Mouse (Mus musculus) forelimb bud, embryonic 11.5 days (tissue): ENCODE measurements at regions not wholly inside any gene's neighbourhood (a gene's known extent, or its start where the extent isn't known, plus 50 kb on each side); places are given as distances from the start of the nearest gene placed in this dataset.

Source experiments
- DNase-seq: peaks from one replicate; pipeline ENCODE4 v3.0.0-alpha.2; 2012; ENCODE audit warnings: low read depth, low spot score

DNA sequence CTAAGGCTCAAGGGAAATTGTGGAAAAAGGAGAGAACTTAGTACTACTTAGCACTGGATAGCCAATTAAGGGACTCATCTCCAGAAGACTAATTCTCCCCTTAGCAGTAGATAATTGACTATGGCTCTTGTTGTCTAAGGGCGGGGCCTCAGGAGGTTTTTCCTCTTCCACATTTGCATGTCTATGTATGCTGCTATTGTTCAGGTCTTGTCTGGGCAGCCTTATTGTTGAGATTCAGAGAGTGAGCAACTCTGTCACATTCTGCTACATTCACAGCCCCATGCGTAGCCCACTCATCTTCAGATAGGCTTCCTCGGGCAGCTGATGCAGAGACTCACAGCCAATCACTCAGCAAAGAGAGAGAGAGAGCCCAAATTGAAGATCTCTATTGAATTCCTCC lies 339.9 kb downstream of the Gpam start:
- DNase-seq: no peak

DNA sequence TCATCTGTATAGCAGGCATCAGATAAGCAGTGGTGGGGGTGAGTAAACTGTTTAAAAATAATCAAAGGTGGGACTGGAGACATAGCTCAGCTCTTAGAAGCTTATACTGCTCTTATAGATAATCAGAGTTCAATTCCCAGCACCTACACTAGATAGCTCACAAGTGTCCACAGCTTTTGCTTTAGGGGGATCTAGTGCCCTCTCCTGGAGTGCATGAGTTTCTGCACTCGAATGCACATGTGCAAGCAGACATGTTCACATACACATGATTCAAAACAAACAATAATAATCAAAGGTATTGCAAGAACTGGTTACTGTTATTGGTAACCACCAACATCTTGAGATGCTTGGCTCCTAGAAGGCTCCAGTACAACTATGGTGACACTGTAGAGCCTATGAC lies 343.3 kb downstream of the Gpam start:
- no peak for DNase-seq

DNA sequence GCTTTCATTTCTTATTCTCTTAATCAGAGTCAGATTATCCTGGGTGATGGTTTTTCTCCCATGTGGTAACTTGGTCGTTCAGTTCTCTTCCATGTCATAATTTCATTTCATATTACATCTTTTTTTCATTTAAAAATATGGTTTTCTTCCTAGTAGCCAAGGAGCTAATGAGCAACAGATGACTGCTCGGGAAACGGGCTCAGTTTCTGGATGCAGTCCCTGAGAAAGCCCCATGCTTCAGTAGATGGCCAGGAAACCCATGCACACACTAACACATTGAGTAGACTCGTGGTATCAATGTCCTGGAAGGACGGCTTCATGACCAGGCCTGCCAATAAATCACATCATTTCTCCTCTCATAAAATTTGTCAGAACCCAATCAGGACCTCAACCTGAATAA lies 369.3 kb downstream of the Gpam start:
- DNase-seq: peak; percentile 30

DNA sequence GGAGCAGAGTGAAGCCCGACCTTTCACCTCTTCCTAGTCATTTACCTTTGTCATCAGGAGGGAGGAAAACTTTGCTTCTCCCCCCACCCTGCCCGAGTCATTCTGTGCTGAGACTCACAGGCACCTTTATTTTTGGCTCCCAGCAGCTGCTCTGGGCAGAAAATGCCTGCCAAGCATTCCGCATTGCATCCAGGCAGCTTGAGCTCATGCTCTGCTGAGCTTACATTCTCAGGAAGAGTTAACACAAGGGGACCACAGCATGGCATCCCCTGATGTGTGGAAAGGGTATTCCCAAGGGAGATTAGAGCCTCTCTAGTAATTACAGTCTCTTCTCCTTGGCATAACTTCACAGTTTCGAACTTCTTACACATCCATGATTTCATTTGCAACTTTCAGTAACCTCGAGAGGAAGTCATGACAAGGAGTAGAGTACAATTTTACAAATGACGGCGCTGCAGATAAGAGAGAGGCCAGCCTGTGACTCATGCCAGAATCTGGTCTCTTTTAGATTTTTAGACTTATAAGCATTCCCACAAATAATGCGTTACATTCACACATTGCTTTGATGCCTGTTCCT lies 370.3 kb downstream of the Gpam start:
- DNase-seq: no peak

DNA sequence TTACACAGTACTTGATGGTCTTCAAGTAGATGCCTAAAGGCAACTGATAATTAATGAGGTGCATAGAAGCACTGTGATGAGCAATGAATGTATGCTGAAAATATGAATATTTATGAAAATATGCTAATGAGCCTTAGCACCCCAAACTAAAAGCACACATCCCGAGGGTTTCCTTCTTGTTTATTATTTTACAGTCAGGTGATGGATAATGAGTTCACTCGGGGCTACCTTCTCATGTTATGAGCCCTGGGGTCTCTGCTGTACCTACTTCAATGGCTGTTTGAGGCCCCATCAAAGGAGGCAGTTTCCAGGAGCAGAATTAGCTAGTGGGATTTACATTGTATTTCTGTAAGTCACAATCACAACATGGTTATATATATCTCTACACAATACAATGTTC lies 371.6 kb downstream of the Gpam start:
- DNase-seq: no peak

DNA sequence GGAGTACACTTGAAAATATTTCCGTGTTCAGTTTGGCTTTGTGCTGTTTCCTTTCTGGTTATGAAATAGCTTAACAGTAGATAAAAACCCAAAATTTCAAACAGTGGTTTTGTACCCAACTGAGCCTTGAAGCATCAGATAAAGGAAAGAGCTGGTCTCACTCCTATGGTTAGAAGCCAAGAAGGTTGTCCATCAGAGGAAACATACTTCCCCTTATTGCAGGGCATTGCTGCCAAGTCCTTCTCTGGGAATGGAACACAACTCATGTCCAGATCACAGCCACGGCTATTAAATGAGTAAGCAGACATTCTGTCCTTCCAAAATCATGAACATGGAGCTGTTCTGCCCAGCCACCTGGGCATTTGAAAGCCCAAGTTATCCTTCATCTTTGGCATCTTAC lies 393.1 kb downstream of the Gpam start:
- DNase-seq: no peak

DNA sequence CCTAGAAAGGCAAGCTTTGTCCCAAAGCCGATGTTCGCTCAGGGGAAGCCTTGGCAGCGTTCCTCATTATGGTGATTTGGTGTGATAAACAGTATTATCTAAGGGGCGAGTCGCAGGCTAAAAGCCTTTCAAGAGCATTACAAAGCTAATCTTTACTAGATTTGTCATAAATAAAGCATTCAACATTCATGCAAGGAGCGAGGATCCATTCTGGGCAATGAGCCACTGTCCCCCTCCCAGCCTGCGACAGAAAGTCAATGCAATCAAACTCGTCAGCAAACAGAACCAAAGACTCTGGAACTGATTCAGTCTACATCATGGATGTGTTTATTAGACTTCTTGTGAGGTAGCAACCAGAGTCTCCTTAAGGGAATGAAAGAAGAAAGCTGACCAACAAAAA lies 395.3 kb downstream of the Gpam start:
- no peak for DNase-seq

DNA sequence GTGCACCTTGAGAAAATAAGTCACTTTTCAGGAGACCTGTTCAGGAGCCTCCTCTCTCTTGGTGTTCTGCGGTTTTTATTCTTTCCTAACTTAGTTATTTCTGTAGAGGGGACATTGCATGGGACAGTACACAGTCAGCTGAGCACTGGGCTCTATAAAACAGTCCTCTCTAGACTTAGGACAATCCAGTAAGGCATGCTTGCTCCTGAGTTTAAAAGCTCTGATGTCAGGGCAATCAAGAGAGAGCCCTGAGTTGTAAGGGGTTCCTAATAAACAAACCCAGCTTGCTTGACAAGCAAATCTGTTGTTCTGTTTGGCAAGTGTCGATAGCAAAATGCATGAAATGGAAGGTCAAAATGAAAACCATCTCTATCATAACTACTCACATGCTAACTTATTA lies 395.7 kb downstream of the Gpam start:
- DNase-seq: no peak

DNA sequence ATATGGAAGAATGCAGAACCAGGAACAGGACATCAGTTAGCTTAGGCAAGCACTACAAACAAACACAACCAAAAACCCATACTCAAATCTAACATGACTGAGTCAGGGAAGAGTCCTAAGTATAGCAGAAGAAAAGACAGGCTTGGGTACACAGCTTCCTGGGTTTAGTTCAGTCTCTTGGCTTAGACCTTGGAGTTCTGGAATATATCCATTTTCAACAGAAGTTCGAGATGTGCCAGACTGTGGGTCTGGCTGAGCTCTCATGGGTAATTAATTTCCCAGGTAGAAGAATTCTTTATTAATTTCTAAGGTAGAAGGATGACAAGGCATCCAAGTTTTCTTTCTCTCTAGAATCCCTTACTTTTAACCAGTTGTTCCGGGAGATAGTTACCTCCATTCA lies 396.2 kb downstream of the Gpam start:
- no peak for DNase-seq

DNA sequence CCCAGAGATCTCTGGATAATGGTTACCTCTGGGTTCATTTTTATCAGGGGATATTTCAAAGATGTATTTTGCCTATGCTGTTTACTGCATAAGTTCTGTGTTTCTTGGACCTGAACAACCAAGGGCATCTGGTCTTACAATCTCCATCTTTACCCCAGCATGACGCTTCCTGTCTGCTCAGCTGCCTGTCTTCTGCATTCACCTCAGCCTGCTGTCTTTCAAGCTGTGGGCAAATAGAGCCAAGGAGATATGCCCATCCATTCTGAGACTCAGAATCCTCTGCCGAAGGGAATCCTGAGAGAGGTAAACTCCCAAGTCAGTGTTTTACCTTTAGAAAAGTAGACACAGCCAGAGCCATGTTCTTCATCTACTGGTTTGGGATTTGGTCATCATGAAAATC lies 396.7 kb downstream of the Gpam start:
- no peak for DNase-seq

DNA sequence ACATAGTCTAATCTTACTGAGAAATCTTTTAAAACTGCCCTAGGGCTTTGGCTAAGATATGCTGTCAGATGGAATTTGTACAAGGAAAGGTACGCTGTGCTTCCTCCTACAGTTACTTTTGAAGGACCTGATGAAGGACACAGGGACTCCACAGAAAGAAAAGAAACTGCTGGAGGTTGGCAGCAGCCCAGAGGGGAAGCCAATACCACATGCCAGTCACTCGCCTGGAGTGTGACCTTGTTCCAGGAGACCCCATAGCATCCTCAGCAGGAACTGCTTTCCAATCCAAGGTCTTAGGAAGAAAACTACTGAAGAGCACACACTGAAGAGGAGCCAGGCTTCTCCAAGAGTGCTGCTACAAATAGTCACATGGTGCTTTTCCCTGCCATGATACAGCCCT lies 404.9 kb downstream of the Gpam start:
- DNase-seq: no peak

DNA sequence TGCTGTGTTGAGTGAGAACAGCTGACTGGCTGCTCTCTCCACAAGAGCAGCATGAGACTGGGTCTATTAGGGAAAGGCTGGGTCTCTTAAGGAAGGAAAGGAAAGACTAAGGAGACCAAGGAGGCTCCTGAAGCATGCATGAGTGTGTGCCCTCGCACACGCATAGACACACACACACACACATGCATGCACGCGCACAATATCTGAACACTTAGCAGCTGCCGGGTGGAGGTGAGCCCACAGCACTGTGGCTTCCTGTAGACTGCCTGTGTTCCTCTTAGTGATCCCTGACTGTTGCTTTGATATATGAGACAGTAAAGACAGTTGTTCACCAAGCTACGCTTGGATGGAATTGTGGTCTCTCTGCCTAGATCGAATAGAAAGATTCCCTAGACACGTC lies 429.6 kb downstream of the Gpam start:
- no peak for DNase-seq

DNA sequence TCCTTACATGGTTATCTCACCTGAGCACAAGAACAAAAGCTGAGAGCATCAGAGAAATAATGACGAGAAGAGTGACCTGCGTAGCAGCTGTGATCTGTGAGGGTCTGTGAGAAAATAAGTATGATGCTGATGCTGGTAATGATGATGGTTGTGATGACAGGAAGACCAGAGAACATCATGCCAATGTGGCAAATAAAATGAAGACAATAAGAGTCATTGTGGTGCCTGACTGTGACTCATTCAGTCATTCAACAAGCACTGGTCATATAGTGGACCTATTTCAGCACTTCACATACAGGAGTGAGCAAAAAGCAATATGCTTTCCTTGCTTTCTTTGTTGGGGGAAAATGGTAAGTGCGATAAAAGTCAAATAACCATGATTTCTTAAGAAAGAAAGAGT lies 433.3 kb downstream of the Gpam start:
- no peak for DNase-seq

DNA sequence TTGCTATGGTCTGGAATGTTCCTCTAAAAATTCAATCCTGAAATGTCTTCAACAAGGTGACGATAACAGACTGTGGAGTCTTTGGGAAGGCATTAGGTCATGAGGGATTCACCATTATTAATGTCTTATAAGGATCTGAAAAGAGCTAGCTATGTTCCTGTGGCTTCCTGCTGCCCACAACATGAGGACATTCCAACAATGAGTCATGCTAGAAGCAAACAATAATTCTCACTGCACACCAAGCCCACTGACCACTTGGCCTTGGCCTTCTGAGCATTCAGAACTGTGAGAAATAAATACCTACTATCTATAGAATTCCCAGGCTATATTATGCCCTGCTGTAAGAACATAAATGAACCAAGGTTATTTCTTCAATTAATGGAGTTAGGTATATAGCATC lies 433.9 kb downstream of the Gpam start:
- no peak for DNase-seq

DNA sequence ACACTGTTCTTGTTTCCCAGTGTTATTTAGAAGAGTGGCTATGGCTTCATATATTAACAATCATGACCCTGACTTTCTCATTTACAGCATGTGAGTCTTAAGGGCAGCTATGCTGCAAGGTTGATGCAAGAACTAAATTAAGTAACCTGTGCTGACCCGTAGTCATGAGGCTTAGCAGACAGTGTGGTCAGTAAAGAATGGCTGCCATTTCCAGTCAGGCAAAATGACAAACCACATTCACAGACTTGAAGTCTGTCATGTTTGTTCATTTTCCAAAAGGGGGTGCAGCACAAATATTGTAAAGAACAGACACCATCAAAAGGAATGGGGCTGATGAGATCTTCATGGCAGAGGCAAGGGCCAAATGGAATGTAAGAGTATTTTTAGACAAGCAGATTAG lies 435.2 kb downstream of the Gpam start:
- no peak for DNase-seq

DNA sequence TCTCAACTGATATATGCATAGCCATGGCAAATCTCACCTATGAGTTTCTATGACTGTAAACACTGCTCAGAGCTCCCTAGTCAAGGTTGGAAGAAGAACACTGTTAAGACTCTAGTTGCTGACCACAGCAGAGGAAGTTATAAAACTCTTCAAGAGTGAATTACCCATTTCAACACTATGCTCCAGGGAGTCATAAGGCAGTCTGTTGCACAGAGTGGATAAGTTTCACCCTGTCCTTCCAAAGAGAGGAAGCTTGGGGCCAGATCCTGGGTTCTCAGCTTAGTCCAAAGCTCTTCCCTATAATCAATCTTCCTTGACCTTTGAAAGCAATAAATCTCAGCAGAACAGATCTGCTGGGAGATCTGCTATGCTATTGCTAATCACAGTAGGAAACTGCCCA lies 438.4 kb downstream of the Gpam start:
- no peak for DNase-seq

DNA sequence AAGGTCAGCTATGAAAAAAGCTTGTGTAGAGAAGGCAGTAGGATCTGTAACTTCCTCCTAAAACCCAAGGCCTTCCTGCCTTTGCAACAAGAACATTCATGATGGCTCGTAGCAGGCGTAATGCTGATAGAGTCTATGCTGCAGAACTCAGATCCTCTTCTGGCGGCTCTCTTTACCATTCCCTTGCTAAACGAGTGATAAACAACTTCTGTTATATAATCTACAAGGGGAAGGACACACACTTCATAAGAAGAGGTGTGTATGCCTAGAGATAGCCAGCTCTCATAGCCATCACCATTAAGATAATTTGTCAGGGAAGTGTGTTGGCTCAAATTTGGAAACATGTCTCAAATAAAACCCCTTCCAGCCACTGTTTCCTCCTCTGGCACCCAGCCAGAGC lies 441.9 kb downstream of the Gpam start:
- no peak for DNase-seq
